Mouse (Mus musculus): ENCODE results near the gene Gh.

The Gh gene

GRCm38 (mm10) chr11:106269060-106269431, 32.6 kb downstream of the Gh start:
- DNase-seq (ENCODE audit: low spot score) = peak; percentile 17

GRCm38 (mm10) chr11:106268326-106269059, 33.2 kb downstream of the Gh start:
- peak; percentile 53 for DNase-seq (ENCODE audit: low spot score)

- DNase-seq (ENCODE audit: low spot score) = no peak
These were observed 33.8 kb downstream of the Gh start for GRCm38 (mm10) chr11:106267871-106268270.

- no peak for DNase-seq (ENCODE audit: low spot score)
These were observed 34.3 kb downstream of the Gh start for GRCm38 (mm10) chr11:106267311-106267852.

- no peak for DNase-seq (ENCODE audit: low spot score)
These were observed 35.2 kb downstream of the Gh start for GRCm38 (mm10) chr11:106266431-106266830.

- no peak for DNase-seq (ENCODE audit: low spot score)
These were observed 36.1 kb downstream of the Gh start for GRCm38 (mm10) chr11:106265570-106265969.

- no peak for DNase-seq (ENCODE audit: low spot score)
These were observed 36.7 kb downstream of the Gh start for GRCm38 (mm10) chr11:106264988-106265387.

- no peak for DNase-seq (ENCODE audit: low spot score)
These were observed 37.7 kb downstream of the Gh start for GRCm38 (mm10) chr11:106263963-106264362.

- DNase-seq (ENCODE audit: low spot score) = no peak
These were observed 40.7 kb downstream of the Gh start for GRCm38 (mm10) chr11:106260826-106261450.

- DNase-seq (ENCODE audit: low spot score) = no peak
These were observed 44.9 kb downstream of the Gh start for GRCm38 (mm10) chr11:106256775-106257174.

GRCm38 (mm10) chr11:106255685-106256451, 45.8 kb downstream of the Gh start, which contains the start of the genes Ftsj3 and Psmc5:
Gene Ftsj3 (minus strand): TSS chr11:106256079.
Gene Psmc5 (plus strand): TSS chr11:106256154.
- DNase-seq (ENCODE audit: low spot score) = peak; percentile 96

- no peak for DNase-seq (ENCODE audit: low spot score)
These were observed 46.5 kb downstream of the Gh start for GRCm38 (mm10) chr11:106255174-106255573.

- DNase-seq (ENCODE audit: low spot score) = no peak
These were observed 46.9 kb downstream of the Gh start for GRCm38 (mm10) chr11:106254767-106255166.

Data from yolk sac, embryonic 10.5 days (tissue).